Mouse (Mus musculus) gastrocnemius, postnatal 10 days (tissue): ENCODE measurements around the gene Mtmr6. TPM values are rescaled to one million over a fixed set of nuclear protein-coding genes. Genes with fewer than 3 reads are reported as not detected.
"Not testable (repeated sequence)": the region's sequence is repeated elsewhere in the genome, so short reads cannot be mapped to it uniquely, and the experiment has no call there.

Experiments used
- DNase-seq: peaks from one replicate; pipeline ENCODE4 v3.0.0; 2021; ENCODE audit warnings: mixed read lengths
- microRNA-seq, 2 experiments: library from miRNA; unstranded; fragments of <30 nt; microRNA quantifications; one replicate each; pipeline ENCODE4 v1.2.0; 2021
- total RNA-seq, 2 experiments: library from RNA; stranded (reverse); gene quantifications; 2 replicates each; pipeline ENCODE4 v1.2.3; 2021

The Mtmr6 gene
- total RNA-seq, 2 experiments from 2014 or later = 28.1 to 29.9 TPM

- no peak for DNase-seq
Measured at GRCm38 (mm10) chr14:60290363-60290762, 25.3 kb downstream of the Mtmr6 start.

GRCm38 (mm10) chr14:60295531-60295930, 30.5 kb downstream of the Mtmr6 start:
- DNase-seq = no peak

- no peak for DNase-seq
Measured at GRCm38 (mm10) chr14:60300224-60300991, 35.4 kb downstream of the Mtmr6 start.

DNA sequence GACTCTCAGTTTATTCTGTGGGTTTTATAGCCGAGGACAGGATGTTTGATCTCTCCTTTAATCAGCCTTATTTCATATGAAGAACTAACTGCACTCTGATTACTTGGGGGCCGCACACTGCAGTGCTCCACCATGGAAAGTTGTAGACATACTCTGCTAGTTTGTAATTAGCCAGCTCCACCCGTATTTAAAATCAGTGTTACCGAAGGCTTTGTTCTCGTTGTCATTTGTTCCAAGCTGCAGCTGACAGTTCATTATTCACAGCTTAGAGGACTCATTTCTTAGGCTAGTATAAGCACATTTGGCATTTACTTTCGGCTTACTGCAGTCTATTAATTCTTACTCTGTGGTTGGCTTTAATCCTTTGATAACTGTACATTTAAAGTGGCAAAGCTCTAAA, 36.0 kb downstream of the Mtmr6 start:
- DNase-seq = no peak

DNA sequence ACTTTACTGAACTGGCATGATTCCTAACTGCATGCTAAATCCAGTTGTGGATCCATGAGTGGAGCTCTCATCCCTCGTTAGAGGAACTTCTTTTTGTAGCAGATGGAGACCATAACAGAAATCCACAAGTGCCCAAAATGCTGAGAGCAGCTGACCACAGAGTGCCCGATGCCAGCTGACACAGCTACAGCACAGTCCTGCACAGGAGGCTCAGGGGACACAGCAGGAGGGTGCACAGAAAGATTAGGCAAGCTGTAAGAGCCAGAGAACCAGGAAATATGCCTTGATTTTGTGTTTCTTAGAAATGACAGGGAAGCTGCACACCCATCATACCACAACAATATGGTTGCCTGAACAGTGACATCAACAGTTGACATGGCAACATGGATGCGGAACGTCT, 37.4 kb downstream of the Mtmr6 start:
- DNase-seq = no peak

DNA sequence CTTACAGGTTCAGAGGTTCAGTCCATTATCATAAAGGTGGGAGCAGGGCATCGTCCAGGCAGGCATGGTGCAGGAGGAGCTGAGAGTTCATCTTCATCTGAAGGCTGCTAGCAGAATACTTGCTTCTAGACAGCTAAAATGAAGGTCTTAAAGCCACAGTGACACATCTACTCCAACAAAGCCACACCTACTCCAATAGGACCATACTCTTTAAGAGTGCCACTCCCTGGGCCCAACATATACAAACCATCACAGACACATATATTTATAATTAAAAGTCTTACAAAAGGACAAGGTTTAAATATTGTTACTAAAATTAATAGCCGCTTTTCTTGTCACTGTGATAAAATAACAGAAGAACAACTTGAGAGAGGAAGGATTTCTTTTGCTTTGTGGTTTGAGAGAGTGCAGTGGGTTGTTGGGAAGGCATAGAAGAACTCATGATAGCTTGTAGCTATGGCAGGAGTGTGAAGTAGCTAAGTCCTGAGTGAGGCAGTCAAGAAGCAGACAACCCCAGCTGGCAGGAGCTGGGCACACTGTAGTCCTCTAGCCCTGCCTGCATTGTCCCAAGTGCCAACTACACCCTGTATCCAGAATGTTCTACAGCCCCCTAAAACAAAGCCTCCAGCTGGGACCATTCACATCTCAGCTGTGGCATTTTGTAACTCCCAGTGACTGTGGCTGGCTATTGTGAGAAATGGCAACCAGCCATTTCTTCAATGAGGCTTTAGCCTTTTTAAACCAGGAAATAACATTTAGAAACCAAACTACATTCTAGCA, 39.6 kb downstream of the Mtmr6 start:
- DNase-seq = no peak

GRCm38 (mm10) chr14:60308113-60308512, 43.1 kb downstream of the Mtmr6 start:
- DNase-seq = no peak

DNA sequence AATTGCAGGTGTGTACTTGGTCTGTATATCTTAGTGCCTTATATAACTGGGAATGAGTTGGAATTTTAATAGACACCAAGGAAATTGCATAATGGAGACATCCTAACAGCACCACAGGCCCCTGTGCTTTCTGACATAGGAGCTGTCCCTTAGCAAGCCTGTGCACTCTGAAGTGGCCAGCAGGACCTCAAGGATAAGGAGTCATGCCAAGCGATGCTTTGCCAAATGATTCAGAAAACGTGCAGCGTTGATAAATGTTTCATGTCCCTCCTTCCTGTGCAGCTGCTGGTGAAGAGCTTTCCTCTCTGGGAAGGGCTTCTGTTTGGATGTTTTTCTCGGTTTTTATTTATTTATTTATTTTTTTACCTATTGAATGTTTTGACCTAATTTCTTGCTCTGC, 45.7 kb downstream of the Mtmr6 start:
- DNase-seq = no peak

- DNase-seq = no peak
Measured at GRCm38 (mm10) chr14:60319231-60319630, 54.2 kb downstream of the Mtmr6 start.

GRCm38 (mm10) chr14:60320813-60321212, 55.8 kb downstream of the Mtmr6 start:
- DNase-seq = no peak

- not testable (repeated sequence) for DNase-seq
Measured at GRCm38 (mm10) chr14:60340001-60340400, 75.0 kb downstream of the Mtmr6 start.

DNA sequence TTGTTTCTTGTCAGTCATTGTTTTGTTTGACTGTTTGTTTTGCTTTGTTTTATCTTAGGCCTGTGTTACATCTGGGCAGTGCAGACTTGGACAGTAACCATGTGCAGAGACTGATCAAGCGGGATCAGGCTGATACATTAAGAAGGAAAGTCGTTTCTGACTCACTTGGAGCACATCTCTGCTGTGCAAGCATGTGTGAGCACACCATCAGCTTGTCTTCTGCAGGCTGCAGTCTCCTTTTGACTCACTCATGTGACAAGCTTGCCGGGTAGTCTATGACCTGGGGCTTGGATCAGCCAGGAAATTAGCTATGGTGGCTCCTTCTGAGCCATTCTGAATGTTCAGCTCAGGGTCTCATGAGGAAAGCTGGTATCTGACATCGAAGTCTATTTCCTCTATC, 75.5 kb downstream of the Mtmr6 start:
- no peak for DNase-seq

DNA sequence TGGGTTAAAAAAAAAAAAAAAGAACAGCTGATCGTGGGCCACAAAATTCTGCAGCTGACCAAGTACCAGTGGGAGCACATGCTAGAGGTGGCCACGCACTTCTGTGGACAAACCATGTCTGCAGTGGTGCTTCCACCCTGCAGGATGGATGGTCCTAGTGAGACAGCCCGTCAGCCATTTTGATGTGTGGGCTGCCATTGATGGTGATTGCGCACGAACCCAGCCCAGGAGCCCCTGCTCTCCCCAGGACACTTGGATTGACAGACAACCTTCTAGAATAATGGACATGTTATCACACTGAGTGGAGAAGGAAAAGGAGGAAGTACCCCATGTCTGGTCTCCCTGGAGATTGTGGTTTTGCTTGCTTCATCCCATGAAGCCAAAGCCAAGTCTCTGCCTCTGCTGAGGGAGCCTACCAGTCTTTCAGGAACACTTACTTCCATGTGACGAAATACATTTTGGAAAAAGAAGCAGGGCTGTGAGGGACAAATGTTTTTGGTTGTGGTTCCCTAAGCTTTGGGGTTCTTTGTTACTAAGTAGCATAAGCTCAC, 80.4 kb downstream of the Mtmr6 start:
- DNase-seq = no peak

Small RNA genes within 50 kb of the gene (microRNA-seq; reads per million reads assigned to microRNA genes)
- gene Mir719 = 0 reads per million in 2 experiments

Other genes with a start within 250 kb of the Mtmr6 start
- 1 to 10 TPM; 1.4 to 1.6 TPM for gene Atp8a2, start 68.0 kb upstream of the Mtmr6 start, total RNA-seq
- not detected for gene Nupl1, start 13.8 kb upstream of the Mtmr6 start, total RNA-seq
- 10 to 100 TPM; 34.5 to 39.5 TPM for gene Gm49336, start 13.7 kb upstream of the Mtmr6 start, total RNA-seq
- gene Amer2, start 108.0 kb downstream of the Mtmr6 start, total RNA-seq = under 1 TPM; 0.21 to 0.25 TPM